Mouse (Mus musculus) embryonic facial prominence, embryonic 15.5 days (tissue): Measurements from ENCODE around the gene Vmn2r13. TPM values are rescaled to one million over a fixed set of nuclear protein-coding genes. Genes with fewer than 3 reads are reported as not detected.
"Not testable (repeated sequence)": the region's sequence is repeated elsewhere in the genome, so short reads cannot be mapped to it uniquely, and the experiment has no call there.

Experiments used
- ATAC-seq: fragments of 200-750 bp; cut with Nextera tagmentation; 2 replicates; pipeline ENCODE4 v1.8.0; 2017; ENCODE audit warnings: low read depth, moderate TSS enrichment; ENCODE audit not compliant: insufficient number of reproducible peaks, low FRiP score, low TSS enrichment
- H3K27ac ChIP-seq: fragments of 300-500 bp; sonication (generic); replicated peaks from 2 replicates; pipeline ENCODE4 v1.5.1; 2015; ENCODE audit warnings: mild to moderate bottlenecking, inconsistent platforms
- H3K27me3 ChIP-seq: fragments of 300-500 bp; sonication (generic); 2 replicates; pipeline ENCODE4 v1.6.1; 2015; ENCODE audit warnings: inconsistent platforms
- H3K36me3 ChIP-seq: fragments of 300-500 bp; sonication (generic); 2 replicates; pipeline ENCODE4 v1.6.1; 2015; ENCODE audit warnings: mild to moderate bottlenecking, inconsistent platforms
- H3K4me1 ChIP-seq: fragments of 300-500 bp; sonication (generic); 2 replicates; pipeline ENCODE4 v1.6.1; 2015; ENCODE audit warnings: inconsistent platforms
- H3K4me2 ChIP-seq: fragments of 300-500 bp; sonication (generic); replicated peaks from 2 replicates; pipeline ENCODE4 v1.6.1; 2015; ENCODE audit warnings: mild to moderate bottlenecking, inconsistent platforms
- H3K4me3 ChIP-seq: fragments of 300-500 bp; sonication (generic); replicated peaks from 2 replicates; pipeline ENCODE4 v1.5.1; 2015; ENCODE audit warnings: mild to moderate bottlenecking, inconsistent platforms
- H3K9ac ChIP-seq: fragments of 300-500 bp; sonication (generic); 2 replicates; pipeline ENCODE4 v1.6.1; 2015; ENCODE audit warnings: inconsistent platforms
- H3K9me3 ChIP-seq: fragments of 300-500 bp; sonication (generic); replicated peaks from 2 replicates; pipeline ENCODE4 v1.6.1; 2016; ENCODE audit warnings: inconsistent platforms
- WGBS: fragments of 180-500 bp; shearing (Covaris S2); methylation state at CpG from one replicate; pipeline ENCODE4 v1.1.7; 2015; 5-methylcytosine and 5-hydroxymethylcytosine counted together
- polyA plus RNA-seq: library from polyadenylated mRNA; unstranded; fragments of >200 nt; fragmentation: Nextera tagmentation; extraction: Ambion mirVana; gene quantifications from 2 replicates; pipeline ENCODE4 v1.2.1, GENCODE M21; 2015

Gene Vmn2r13
- polyA plus RNA-seq: not detected in 2 replicates

DNA sequence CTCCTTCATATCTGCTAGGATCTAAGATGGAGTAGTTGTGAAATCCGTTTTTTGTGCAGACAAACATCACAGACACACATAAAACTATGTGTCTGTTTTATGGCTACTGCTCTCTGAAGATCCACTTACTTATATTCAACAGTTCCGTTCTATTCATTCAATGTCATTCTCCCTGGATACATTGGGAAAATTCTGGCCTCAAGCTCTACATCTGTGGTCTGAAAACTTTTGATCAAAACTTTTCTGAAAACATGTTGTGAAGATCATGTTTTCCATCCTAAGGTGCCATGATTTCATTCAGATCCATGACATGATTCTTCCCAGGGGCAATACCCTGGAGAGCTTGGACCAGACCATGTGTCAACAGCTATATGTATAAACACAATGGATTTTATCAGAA is at the start of gene Vmn2r13:
Gene Vmn2r13, minus strand, starts transcription at position 101 of the 400 bp plus-strand sequence.
- not testable (repeated sequence) for H3K9ac ChIP-seq, H3K4me2 ChIP-seq, H3K9me3 ChIP-seq, H3K27me3 ChIP-seq, H3K4me3 ChIP-seq, H3K4me1 ChIP-seq, H3K36me3 ChIP-seq, ATAC-seq, H3K27ac ChIP-seq
- 46% methylated on average over 2 of the region's 2 CpGs for WGBS

GRCm38 (mm10) chr5:109224608-109225007 is 32.6 kb upstream of the Vmn2r13 start, which contains the start of gene Vmn2r14:
Gene Vmn2r14, minus strand, starts transcription at chr5:109224708.
- H3K4me1 ChIP-seq: no peaks in the 10 kb centered on the region
- H3K36me3 ChIP-seq: no peaks in the 10 kb centered on the region
- H3K27me3 ChIP-seq: no peaks in the 10 kb centered on the region
- no peak within 1 kb of the TSS for H3K4me3 ChIP-seq
- H3K9me3 ChIP-seq: no peaks in the 10 kb centered on the region
- H3K4me2 ChIP-seq: no peak within 1 kb of the TSS
- 69% methylated on average over 3 of the region's 3 CpGs for WGBS
- no peak within 1 kb of the TSS for H3K27ac ChIP-seq
- ATAC-seq: no peak
- no peak within 1 kb of the TSS for H3K9ac ChIP-seq

GRCm38 (mm10) chr5:109166851-109167250 is 25.1 kb downstream of the Vmn2r13 start:
- H3K4me2 ChIP-seq, H3K9me3 ChIP-seq, H3K4me3 ChIP-seq, H3K36me3 ChIP-seq, ATAC-seq, H3K27me3 ChIP-seq, H3K27ac ChIP-seq, H3K9ac ChIP-seq, H3K4me1 ChIP-seq: not testable (repeated sequence)
- WGBS: 81% methylated on average over 4 of the region's 4 CpGs

DNA sequence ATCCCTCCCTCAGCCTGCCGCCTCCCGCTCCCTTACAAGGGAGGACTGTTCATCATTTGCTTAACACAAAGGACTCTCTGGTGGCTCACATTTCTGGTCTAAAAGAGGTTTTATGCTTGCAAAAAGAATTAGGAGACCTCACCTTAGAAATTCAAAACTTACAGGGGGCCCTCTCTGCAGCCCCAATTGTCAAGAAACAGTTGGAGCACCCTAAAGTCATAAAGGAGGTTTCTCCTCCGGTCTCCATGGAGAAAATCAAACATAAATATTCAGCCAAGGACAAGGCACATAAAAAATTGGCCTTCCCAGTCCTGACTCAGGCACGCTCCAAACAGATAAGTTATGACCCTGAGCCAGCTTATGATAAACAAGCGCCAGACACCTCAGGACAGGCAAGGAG is 31.9 kb downstream of the Vmn2r13 start:
- H3K4me2 ChIP-seq: no peak overlapping the region
- no peak overlapping the region for H3K4me3 ChIP-seq
- 85% methylated on average over 5 of the region's 5 CpGs for WGBS

GRCm38 (mm10) chr5:109159576-109159975 is 32.4 kb downstream of the Vmn2r13 start:
- not testable (repeated sequence) for H3K4me3 ChIP-seq, ATAC-seq, H3K27ac ChIP-seq, H3K36me3 ChIP-seq, H3K9me3 ChIP-seq, H3K9ac ChIP-seq, H3K4me2 ChIP-seq, H3K27me3 ChIP-seq, H3K4me1 ChIP-seq
- 56% methylated on average over 1 of the region's 1 CpGs for WGBS

More for the DNA sequence above, 31.9 kb downstream of the Vmn2r13 start:
- Histone ChIP-seq H3K4me1 (no peaks in the 10 kb centered on the region), H3K27me3 (no peaks in the 10 kb centered on the region), H3K9me3 (no peaks in the 10 kb centered on the region), H3K9ac (no peak overlapping the region), H3K36me3 (no peaks in the 10 kb centered on the region), H3K27ac (no peak overlapping the region)
- no peak for ATAC-seq

DNA sequence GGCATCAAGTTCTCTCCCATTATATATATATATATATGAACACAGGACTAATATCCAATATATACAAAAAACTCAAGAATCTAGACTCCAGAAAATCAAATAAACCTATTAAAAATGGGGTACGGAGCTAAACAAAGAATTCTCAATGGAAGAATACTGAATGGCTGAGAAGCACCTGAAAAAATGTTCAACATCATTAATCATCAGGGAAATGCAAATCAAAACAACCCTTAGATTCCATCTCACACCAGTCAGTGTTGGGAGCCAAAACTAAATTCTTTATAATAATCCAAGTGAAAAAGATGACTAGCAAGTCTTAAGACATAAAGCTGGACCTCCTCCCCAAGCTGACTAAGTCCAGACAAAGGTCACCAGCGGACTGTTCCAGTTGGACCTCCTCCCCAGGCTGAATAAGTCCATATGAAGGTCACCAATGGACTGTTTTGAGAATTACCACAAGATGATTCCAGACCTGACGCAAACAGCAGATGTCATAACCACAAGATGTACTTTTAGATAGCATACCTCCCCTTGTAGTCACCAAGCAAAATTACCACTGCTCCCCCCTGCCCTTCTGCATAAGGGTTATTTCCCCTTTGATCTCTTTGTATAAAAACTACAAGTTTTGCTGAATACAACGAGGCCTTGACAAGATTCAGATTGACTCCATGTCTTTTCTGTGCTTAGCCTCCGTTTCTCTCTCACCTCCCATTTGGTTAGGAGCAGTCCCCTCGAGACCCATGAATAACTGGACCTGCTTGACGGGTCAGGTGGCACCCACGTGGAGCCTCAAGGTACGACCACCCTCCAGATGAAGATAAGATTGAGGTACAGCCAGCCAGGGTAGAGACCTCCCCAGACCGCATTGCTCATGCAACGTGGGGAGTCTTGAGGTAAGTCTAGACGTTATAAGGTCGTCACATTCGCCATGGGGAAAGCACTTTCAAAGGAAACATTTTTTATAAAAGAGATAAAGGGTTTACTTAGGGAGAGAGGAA is 33.2 kb downstream of the Vmn2r13 start:
- H3K36me3 ChIP-seq, H3K9me3 ChIP-seq, ATAC-seq, H3K4me2 ChIP-seq, H3K27ac ChIP-seq, H3K4me1 ChIP-seq, H3K4me3 ChIP-seq, H3K27me3 ChIP-seq, H3K9ac ChIP-seq: not testable (repeated sequence)
- WGBS: 74% methylated on average over 14 of the region's 14 CpGs

DNA sequence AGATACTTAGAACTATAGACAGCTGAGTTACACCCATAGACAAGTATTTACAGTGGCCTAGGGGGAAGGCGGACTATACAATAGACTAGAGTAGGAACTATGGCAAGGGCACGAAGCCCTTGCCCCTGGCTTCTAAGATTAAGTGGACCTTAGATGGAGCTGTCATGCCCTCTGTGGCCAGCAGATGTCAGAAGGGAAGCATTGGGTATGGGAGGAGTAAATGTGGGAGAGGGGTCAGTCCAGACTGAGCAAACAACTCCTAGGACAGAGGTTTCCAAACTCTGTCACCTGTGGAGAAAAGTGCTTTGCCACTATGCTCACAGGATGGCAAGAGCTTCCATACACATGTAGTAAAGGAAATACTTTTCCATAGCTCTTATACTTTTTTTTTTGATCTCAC is 52.5 kb downstream of the Vmn2r13 start:
- H3K4me2 ChIP-seq: no peak overlapping the region
- no peak overlapping the region for H3K4me3 ChIP-seq
- no peaks in the 10 kb centered on the region for H3K36me3 ChIP-seq
- no peak for ATAC-seq
- no peak overlapping the region for H3K9ac ChIP-seq
- H3K9me3 ChIP-seq: no peaks in the 10 kb centered on the region
- no peak overlapping the region for H3K27ac ChIP-seq
- WGBS: 77% methylated on average over 2 of the region's 2 CpGs
- no peaks in the 10 kb centered on the region for H3K27me3 ChIP-seq
- H3K4me1 ChIP-seq: no peaks in the 10 kb centered on the region

DNA sequence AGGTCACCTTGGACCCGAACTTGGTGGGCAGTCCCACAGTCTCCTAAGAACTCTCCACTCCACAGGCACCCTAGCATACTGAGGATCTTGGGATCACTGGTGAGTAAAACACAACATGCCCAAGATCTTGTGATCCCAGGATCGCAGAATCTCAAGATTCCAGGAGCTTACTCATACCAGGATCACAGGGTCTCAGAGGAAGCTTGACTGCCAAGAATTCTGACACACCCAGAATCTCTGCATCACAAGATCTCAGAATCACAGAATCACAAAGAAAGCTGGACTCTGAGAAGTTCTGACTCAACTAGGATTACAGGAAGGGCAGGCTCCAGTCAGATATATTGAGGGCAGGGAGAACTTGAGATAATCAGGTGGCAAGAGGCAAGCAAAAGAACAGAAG is 55.3 kb downstream of the Vmn2r13 start:
- Histone ChIP-seq H3K9ac (no peak overlapping the region), H3K4me3 (no peak overlapping the region), H3K4me1 (no peaks in the 10 kb centered on the region), H3K36me3 (no peaks in the 10 kb centered on the region), H3K9me3 (0 out of 2 replicates have a peak, but pooled peaks cover 4% of the 10 kb centered on the region), H3K27ac (no peak overlapping the region), H3K27me3 (no peaks in the 10 kb centered on the region), H3K4me2 (no peak overlapping the region)
- 71% methylated on average over 2 of the region's 2 CpGs for WGBS
- no peak for ATAC-seq

Other genes starting within 250 kb of the Vmn2r13 start
- gene Vmn2r10, start 185.7 kb downstream of the Vmn2r13 start, polyA plus RNA-seq: not detected in 2 replicates
- gene Vmn2r11, start 132.6 kb downstream of the Vmn2r13 start, polyA plus RNA-seq: not detected in 2 replicates
- gene Vmn2r12, start 94.2 kb downstream of the Vmn2r13 start, polyA plus RNA-seq: not detected in 2 replicates
- not detected in 2 replicates for gene Vmn2r14, start 32.5 kb upstream of the Vmn2r13 start, polyA plus RNA-seq
- gene Vmn2r15, start 105.4 kb upstream of the Vmn2r13 start, polyA plus RNA-seq: not detected in 2 replicates
- not detected in 2 replicates for gene Vmn2r16, start 138.0 kb upstream of the Vmn2r13 start, polyA plus RNA-seq
- gene Vmn2r17, start 227.5 kb upstream of the Vmn2r13 start, polyA plus RNA-seq: 0.04 TPM in 1 of 2 replicates, not detected in the other